In genomic region chr4:63008822-63009221, GRCm38 (mm10) we compare ENCODE assay signal across 16 mouse cellular contexts. TPM values are rescaled to one million over a fixed set of nuclear protein-coding genes. Genes with fewer than 3 reads are reported as not detected.
"Had no signal": no experiment of that assay in that cellular context is flagged by ENCODE, and none has a peak within 500 bp of the region (broad histone marks: within the 10 kb centered on the region; RNA-seq: fewer than 3 reads in every experiment).

No protein-coding gene starts in this region.

- H3K9me3 ChIP-seq: limb, embryonic 10.5 days; limb, embryonic 13.5 days; liver, embryonic 13.5 days; midbrain, embryonic 12.5 days had no signal

- H3K4me3 ChIP-seq: limb, embryonic 10.5 days; limb, embryonic 13.5 days; liver, embryonic 13.5 days; midbrain, embryonic 12.5 days had no signal

- H3K4me2 ChIP-seq: limb, embryonic 13.5 days; liver, embryonic 13.5 days; lung, embryonic 14.5 days; midbrain, embryonic 12.5 days had no signal

- ATAC-seq: lung, postnatal 0 days; midbrain, embryonic 16.5 days had no signal

- H3K27ac ChIP-seq: limb, embryonic 10.5 days; liver, embryonic 13.5 days; macrophage; midbrain, embryonic 12.5 days had no signal

- H3K27me3 ChIP-seq: limb, embryonic 13.5 days; liver, embryonic 13.5 days; midbrain, embryonic 12.5 days had no signal

- H3K9ac ChIP-seq: limb, embryonic 13.5 days; liver, embryonic 13.5 days; lung, embryonic 14.5 days; midbrain, embryonic 12.5 days had no signal

- DNase-seq: kidney, adult 11 months; kidney, adult 9 months; kidney, postnatal 14 days; liver; liver, embryonic 13.5 days; right cerebral cortex, adult 18-20 months; right cerebral cortex, postnatal 14 days; right cerebral cortex, postnatal 4 days; thymus, postnatal 36 days had no signal

- H3K36me3 ChIP-seq: liver, embryonic 13.5 days; midbrain, embryonic 12.5 days had no signal

RNA-seq across cellular contexts. Expression of gene Zfp618, which starts 43.4 kb away (rescaled TPM):
- polyA plus RNA-seq: macrophage had no signal
